Mouse (Mus musculus) right cerebral cortex, adult 18-20 months (tissue): ENCODE data around the gene Slit3.

Experiments used
- DNase-seq: peaks from one replicate; pipeline ENCODE4 v3.0.0; 2022; ENCODE audit warnings: mixed read lengths

Gene Slit3

DNA sequence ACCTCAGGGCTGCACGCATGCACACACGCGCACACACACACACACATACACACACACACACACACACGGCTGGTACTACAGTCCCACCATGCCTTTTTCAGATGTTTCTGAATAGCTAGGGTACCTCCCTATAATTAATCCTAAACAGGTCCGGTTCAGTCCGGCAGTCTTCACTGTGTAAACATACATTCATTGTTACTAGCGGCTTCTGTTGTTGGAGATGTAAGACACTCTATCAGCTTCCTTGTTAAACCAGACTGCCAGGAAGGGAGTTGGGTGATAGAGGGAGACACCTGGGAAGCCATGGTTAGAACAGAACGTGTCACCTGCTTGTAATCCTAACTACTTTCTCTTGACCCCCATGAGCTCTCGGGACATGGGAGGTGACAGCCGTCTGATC lies 481.6 kb downstream of the Slit3 start:
- no peak for DNase-seq

- no peak for DNase-seq
Measured at GRCm38 (mm10) chr11:35603946-35604345, 482.9 kb downstream of the Slit3 start.

DNA sequence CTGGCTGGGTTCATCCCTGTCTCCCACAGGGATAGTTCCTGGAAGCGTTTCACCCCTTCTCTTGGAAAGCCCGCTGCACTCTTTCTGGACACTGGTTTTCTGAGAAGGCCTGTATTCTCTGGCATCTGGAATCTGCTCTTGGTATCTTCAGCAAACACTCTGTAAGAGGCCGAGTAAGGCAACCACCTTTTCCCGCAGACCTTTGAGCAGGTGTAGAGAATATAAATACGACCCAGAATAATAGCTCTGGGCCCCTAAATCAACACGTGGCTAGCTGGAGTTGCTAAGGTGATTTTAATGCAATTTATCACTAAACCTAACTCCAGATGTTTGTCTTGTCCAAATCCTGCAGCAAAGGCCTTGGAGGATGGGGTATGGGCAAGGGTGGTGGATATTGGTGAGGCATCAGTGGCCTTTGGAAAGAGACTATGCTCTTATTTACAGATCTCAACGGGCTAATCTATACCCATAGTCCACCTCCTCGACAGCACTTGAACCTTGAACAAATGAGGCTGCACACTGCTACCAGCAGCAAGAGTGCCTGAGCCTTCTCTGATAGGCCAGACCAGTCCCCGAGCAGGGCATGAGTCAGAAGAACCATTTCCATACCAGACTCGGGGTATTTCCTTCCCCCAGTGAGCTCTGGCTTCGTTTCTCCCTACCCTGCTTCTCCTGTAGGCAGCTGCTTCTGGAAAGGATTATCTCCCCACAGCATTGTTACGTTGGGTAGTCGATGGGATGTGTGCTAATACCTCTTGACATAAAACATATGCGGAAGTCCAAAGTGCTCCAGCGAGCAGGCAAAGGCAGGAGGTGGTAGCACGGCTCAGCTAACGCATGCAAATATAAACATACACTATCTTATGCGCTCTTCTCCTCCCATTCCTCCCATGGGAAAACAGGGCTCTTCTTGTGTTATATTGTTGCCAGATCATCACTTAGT lies 484.1 kb downstream of the Slit3 start:
- no peak for DNase-seq

- peak; percentile 77 for DNase-seq
Measured at GRCm38 (mm10) chr11:35607191-35607590, 486.2 kb downstream of the Slit3 start.

DNA sequence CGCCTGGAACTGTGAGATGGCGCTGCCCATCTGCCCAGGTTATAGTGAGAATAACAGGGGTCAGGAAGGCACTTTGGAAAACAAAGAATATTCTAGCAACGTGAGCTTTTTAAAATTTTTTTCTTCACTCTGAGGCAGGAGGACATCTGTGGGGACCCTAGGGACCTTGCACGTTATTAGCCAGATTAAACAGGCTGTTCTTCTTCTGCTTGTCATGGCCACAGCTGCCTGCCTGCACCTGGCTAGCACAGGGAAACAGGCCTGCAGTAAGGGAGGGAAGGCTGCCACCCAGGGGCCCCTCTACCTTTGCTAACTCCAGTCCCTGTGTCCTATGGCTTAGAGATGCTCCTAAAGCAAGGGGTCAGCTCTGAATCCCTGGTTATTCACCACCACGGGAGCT lies 487.8 kb downstream of the Slit3 start:
- DNase-seq = no peak

GRCm38 (mm10) chr11:35612262-35612896 lies 491.4 kb downstream of the Slit3 start:
- DNase-seq = no peak

DNA sequence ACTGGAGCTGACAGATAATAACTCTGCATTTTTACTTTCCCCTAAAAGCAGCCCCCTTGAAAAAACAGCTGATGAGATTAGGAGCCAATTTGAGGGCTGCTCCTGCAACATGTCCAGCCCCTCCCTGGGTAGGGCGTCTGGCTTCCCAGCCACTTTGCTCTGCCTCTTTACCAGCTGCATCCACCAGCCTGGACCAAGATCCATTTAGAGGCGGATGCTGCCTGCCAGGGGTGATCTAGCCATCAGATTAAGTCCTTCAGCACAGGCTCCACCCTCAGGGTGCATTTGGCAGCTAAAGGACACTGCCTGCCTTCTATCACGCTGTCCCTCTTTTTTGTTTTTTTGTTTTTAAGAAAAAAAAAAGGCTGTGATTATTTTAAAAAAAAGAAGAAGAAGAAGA lies 493.5 kb downstream of the Slit3 start:
- no peak for DNase-seq

DNA sequence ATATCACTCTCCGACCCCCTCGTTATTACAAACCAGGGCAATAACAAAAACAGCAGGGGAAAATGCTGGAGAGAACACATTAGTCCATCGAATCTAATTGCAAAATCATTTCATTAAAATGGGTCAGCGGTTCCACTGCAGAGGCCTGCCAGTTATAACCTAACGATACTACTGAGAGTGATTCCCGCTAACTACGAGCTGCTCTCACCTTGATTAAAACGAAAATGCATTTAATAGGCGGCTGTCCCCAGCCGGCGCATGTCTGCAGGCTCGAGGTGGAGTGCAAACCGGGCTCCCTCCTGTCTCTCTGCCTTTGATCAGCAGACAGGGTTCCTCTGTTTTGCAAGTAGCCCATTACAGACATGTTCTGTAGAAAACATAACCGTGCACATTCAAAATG lies 498.4 kb downstream of the Slit3 start:
- no peak for DNase-seq

DNA sequence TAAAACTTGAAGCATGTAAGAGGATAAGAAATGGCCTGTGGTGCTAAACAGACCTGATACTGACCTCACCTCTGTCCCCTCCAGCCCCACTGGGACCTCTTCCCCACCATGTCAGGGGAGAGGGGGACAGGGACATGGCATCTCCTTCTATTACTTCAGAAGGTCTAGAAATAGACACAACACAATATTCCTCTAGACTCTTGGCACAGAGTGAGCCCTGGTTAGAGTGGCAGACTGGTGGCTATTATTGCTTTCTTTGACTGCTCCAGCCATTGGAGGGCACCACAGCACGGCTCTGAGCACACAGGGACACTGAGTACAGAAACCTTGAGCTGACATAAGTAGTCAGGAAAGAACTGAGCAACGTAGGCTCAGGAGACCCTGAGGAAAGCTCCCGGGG lies 501.7 kb downstream of the Slit3 start:
- DNase-seq = no peak

DNA sequence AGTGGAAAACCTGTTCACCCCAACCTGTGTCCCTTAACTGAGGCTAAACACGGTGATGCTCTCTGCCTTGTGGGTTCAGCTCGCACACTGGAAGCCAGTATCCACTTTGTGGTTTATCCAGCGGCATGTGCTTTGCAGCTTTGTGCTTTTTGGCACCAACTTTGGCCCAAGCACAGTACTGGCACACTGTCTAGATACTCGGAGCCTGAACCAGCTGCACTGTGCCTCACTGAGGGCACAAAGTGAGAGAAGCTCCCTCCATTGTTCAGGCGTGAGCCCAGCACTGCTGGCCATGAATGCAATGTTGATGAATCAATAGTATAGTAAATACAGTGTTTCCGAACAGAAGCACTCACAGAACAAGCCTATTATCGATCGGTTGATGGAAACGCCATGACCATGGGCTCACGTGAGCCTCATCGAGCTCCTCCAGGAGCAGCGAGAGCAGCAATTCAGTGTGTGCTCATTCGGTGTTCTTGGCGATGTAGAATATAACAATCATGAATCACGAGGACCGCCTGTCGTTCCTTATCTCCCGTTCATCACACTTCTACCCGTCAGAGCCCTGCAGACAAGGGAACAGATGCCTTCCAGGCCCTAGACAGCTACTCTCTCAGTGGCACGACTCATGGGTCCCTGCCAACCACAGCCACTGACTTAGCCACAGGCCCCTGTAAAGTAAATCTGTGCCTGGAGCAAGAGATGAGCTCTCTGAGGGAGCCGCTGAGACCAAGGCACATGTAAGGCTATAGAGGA lies 503.7 kb downstream of the Slit3 start:
- no peak for DNase-seq

- no peak for DNase-seq
Measured at GRCm38 (mm10) chr11:35625576-35625975, 504.6 kb downstream of the Slit3 start.

GRCm38 (mm10) chr11:35626161-35626885 lies 505.3 kb downstream of the Slit3 start:
- DNase-seq = no peak

- DNase-seq = no peak
Measured at GRCm38 (mm10) chr11:35627815-35628214, 506.8 kb downstream of the Slit3 start.

- DNase-seq = no peak
Measured at GRCm38 (mm10) chr11:35632262-35632661, 511.2 kb downstream of the Slit3 start.

DNA sequence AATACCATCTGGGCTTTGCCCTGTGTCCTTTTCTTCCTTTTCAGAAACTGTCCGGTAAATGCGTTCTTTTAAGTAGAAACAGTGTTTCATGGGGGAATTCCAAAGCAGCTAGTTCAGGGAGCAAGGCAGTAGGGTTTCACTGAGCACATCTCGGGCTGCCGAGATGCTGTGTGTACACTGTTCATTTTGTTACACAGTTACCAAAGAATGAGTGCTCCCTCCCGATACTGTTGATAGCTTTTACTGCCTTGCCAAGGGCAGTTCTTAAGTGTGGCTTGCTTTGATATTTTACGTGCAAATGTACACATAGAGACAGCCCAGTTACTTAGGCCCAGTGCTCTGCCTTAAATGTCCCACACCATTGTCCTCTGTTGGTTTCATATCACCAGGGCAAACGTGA lies 516.1 kb downstream of the Slit3 start:
- no peak for DNase-seq

GRCm38 (mm10) chr11:35638862-35639384 lies 517.9 kb downstream of the Slit3 start:
- DNase-seq = no peak

DNA sequence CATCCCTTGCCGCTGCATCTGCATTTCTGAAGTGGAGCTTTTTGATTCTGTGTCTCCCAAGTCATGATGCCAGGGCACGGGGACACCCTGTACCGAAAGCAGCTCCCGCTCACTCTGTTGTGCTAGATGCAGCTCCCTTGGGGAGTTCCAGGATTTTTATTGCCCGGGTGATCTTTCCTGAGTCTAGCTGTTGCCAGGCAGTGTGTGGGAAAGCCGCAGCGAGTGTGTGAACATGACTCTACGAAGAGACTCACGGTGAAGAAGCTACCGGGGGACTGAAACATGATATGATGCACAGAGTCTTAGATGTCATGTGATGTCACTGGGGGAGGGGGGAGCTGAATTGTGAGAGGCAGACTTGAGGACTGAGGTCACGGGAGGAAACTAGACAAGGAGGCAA lies 518.4 kb downstream of the Slit3 start:
- peak; percentile 28 for DNase-seq

- DNase-seq = no peak
Measured at GRCm38 (mm10) chr11:35651286-35651685, 530.3 kb downstream of the Slit3 start.

GRCm38 (mm10) chr11:35655836-35656235 lies 534.8 kb downstream of the Slit3 start:
- no peak for DNase-seq

DNA sequence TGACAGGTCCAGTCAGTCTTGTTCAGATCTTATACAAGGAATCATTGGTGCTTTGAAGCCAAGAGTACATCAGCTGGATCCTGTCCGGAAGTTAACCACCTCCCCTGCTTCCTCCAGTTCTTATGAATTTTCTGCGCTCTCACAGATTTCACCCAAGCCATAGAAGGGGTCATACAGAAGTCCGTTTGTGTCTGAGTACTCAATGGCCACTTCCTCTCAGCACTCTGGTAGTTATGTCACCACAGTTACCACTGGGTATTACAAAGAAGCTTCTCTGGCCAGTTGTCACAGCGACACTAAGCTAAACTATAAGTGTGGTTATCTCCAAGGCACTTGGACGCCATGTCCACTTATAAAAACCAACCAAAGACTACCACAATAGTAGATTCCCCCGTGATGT lies 536.6 kb downstream of the Slit3 start:
- no peak for DNase-seq

- DNase-seq = no peak
Measured at GRCm38 (mm10) chr11:35660967-35661366, 539.9 kb downstream of the Slit3 start.

GRCm38 (mm10) chr11:35662945-35663344 lies 541.9 kb downstream of the Slit3 start:
- no peak for DNase-seq

DNA sequence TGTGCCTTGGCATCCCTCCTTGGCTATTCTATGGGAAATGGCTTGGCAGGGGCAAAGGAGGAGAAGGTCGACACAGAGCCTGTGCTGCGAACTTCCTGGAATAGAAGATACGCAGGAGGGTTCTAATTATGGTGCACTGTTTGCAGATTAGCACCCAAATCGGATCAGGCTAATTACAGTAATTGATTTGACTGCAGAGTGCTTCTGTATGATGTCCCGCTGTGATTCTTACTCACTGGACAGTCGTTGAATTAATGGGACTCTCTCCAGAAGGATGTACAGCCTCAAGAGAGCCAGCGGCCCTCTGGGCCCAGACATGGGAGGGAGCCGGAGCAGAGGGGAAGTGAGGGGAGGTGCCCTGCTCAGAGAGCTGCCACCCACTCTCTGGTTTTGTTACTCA lies 542.6 kb downstream of the Slit3 start:
- DNase-seq = no peak
